In genomic region chr17:42989981-42990380, GRCm38 (mm10) we compare ENCODE assay signal across 10 mouse cellular contexts. TPM values are rescaled to one million over a fixed set of nuclear protein-coding genes. Genes with fewer than 3 reads are reported as not detected.
DNase-seq lines count a peak whose midpoint lies in the region; ATAC-seq and TF ChIP-seq lines count a peak whose summit lies in the region.
"Had no signal": no experiment of that assay in that cellular context is flagged by ENCODE, and none has a peak within 500 bp of the region (broad histone marks: within the 10 kb centered on the region; RNA-seq: fewer than 3 reads in every experiment).

No protein-coding gene starts in this region.

- no peaks in the 10 kb centered on the region for H3K9me3 ChIP-seq in E14TG2a.4 (ENCODE audit: low read length)
- H3K9me3 ChIP-seq: embryonic facial prominence, embryonic 15.5 days had no signal

- peaks cover 17% of the 10 kb centered on the region for H3K27me3 ChIP-seq in E14TG2a.4 (ENCODE audit: insufficient read depth, low read length)
- H3K27me3 ChIP-seq: embryonic facial prominence, embryonic 15.5 days had no signal

- no peaks in the 10 kb centered on the region for H3K36me3 ChIP-seq in E14TG2a.4 (ENCODE audit: insufficient read depth, low read length)
- H3K36me3 ChIP-seq: embryonic facial prominence, embryonic 15.5 days had no signal

- peaks cover 26% of the 10 kb centered on the region for H3K4me1 ChIP-seq in E14TG2a.4 (replicated peaks; ENCODE audit: low read depth, low read length)
- H3K4me1 ChIP-seq: embryonic facial prominence, embryonic 15.5 days had no signal

- no peak overlapping the region for H3K27ac ChIP-seq in layer of hippocampus, adult 2 months
- H3K27ac ChIP-seq: embryonic facial prominence, embryonic 15.5 days had no signal

- no peak for ATAC-seq in monocyte, adult 5-6 weeks (replicated peaks; ENCODE audit: insufficient number of reproducible peaks, low FRiP score, low TSS enrichment, poor library complexity, severe bottlenecking)

- TF ChIP-seq CTCF in E14TG2a.4 (conservative IDR thresholded peaks at IDR 0.05; ENCODE audit: low read length): peak; percentile 85
- TF ChIP-seq CTCF in layer of hippocampus, adult 2 months (conservative IDR thresholded peaks at IDR 0.05): peak; percentile 72

- peak; percentile 4 for DNase-seq in adrenal gland, postnatal 10 days
- DNase-seq in adrenal gland, postnatal 4 days (ENCODE audit: low spot score in 2 of 2): no peak
- DNase-seq in layer of hippocampus, adult 18-20 months (ENCODE audit: low spot score in 2 of 2): peak; percentile 22 to 41
- DNase-seq in layer of hippocampus, postnatal 25 days (ENCODE audit: extremely low spot score in 1 of 2, low spot score in 1 of 2): no peak
- peak; percentile 23 to 34 for DNase-seq in layer of hippocampus, adult 2 months (ENCODE audit: low spot score in 2 of 2)
- no peak for DNase-seq in right cerebral cortex, postnatal 10 days (ENCODE audit: low spot score in 2 of 2)
- DNase-seq: lung, postnatal 14 days had no signal

- no peak overlapping the region for H3K4me3 ChIP-seq in E14TG2a.4 (replicated peaks; ENCODE audit: low read length)
- no peak overlapping the region for H3K4me3 ChIP-seq in layer of hippocampus, adult 2 months
- H3K4me3 ChIP-seq: embryonic facial prominence, embryonic 15.5 days had no signal

RNA-seq across cellular contexts. Expression of gene Tnfrsf21, which starts 26.4 kb away (rescaled TPM):
- 10 to 100 TPM; 12.6 to 14.7 TPM for total RNA-seq in adrenal gland, postnatal 10 days (2021)
- total RNA-seq in adrenal gland, postnatal 4 days (2021): 10 to 100 TPM; 11.0 to 19.9 TPM
- total RNA-seq in layer of hippocampus, adult 18-20 months (2021): 100 to 1,000 TPM; 122 to 124 TPM
- 100 to 1,000 TPM; 115 to 120 TPM for total RNA-seq in layer of hippocampus, postnatal 25 days (2021)
- 100 to 1,000 TPM; 121 to 123 TPM for total RNA-seq in layer of hippocampus, adult 2 months (2021)
- 55.9 to 74.6 TPM (median 67.4 TPM) in 3 replicates for total RNA-seq in monocyte, adult 5-6 weeks (2017)

Comparison
In these comparisons a context has a peak if more than half of its experiments do, and no peak if none do; other contexts are left out.
1. DNase-seq: peak in adrenal gland, postnatal 10 days (single experiment), layer of hippocampus, adult 18-20 months (2 of 2) and layer of hippocampus, adult 2 months (2 of 2); none in adrenal gland, postnatal 4 days (0 of 2), layer of hippocampus, postnatal 25 days (0 of 2) and right cerebral cortex, postnatal 10 days (0 of 2).